Mouse (Mus musculus): ENCODE data around the gene Vwce.

DNA sequence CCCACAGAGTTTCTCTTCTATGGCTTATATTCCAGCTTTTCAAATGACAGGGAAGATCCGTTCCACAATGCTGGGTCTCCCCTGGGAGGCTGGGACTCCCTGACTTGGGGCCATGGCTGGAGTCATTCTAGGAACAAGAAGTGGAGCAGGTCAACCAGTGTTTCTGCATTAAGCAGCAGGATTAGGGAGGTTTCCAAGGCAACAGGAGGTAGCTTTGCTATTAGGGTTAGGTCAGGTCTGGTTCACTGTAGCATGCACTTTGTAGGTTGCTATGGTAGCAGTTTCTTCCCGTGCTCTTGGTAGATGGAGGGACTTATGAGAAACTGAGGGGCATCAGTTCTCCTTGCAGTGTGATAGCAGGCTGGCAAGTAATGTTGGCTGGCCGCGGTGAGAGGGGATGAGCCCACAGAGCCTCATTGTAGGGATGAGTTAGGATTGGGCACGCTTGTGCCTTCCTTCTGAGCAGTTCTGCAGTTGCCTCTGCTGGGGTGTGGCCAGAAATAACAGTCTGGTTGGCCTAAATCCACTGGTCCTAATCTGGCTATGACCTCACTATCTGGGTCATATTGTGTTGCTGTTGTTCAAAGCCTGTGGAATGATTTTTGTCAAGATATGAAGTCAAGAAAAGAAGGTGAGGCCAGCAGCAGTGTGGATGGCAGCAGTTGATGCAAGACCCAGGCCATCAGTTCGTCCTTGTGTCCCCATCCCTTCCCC lies 67.2 kb downstream of the Vwce start:
- no peak for TF ChIP-seq CTCF (IDR thresholded peaks at IDR 0.05; ENCODE audit: extremely low read depth, insufficient read length, insufficient replicate concordance, low read depth, low read length)
- TF ChIP-seq POLR2A (IDR thresholded peaks at IDR 0.05; ENCODE audit: low read depth, low read length) = no peak
